Mouse (Mus musculus): ENCODE data around the gene Etl4. TPM values are rescaled to one million over a fixed set of nuclear protein-coding genes. Genes with fewer than 3 reads are reported as not detected.

Gene Etl4
- polyA plus RNA-seq, 1 experiment from 2014 or later, result 12.4 TPM

DNA sequence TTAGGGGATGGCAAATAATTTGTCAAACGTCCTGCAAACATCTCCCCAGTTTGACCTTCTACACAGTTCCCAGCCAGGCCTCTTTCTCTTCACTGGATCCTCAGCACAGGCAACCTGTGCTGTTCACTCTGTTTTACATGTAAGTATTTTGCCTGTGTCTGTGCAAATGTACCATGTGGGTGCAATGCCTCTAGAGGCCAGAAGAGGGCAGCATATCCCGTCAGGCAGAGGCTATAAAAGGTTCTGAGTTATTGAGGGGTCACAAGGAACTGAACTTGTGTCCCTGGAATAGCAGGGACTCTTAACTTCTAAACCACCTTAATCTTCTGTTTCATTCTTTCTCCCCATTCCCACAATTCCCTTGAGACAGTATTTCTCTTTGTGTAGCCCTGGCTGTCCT, 582.5 kb downstream of the Etl4 start:
- H3K4me2 ChIP-seq (replicated peaks; ENCODE audit: low read depth), result no peak overlapping the region
- H3K9ac ChIP-seq (ENCODE audit: low read length), result no peak overlapping the region
- WGBS, result 49% methylated on average over 2 of the region's 2 CpGs
- TF ChIP-seq EP300 (optimal IDR thresholded peaks at IDR 0.05), result no peak
- TF ChIP-seq CTCF (IDR thresholded peaks at IDR 0.05; ENCODE audit: low read depth), result peak; percentile 59
- no peaks in the 10 kb centered on the region for H3K27me3 ChIP-seq (ENCODE audit: control insufficient read depth, insufficient read depth, low read length)
- DNase-seq (ENCODE audit: low spot score) (no peak), ATAC-seq (ENCODE audit: low FRiP score, low TSS enrichment) (no peak)
- no peaks in the 10 kb centered on the region for H3K4me1 ChIP-seq (replicated peaks; ENCODE audit: control insufficient read depth, insufficient read depth)
- no peaks in the 10 kb centered on the region for H3K36me3 ChIP-seq (ENCODE audit: control insufficient read depth, insufficient read depth, low read length)
- H3K27ac ChIP-seq (replicated peaks), result no peak overlapping the region
- no peaks in the 10 kb centered on the region for H3K9me3 ChIP-seq (ENCODE audit: control insufficient read depth, low read length)
- H3K4me3 ChIP-seq (ENCODE audit: low read depth, low read length), result no peak overlapping the region

- Histone ChIP-seq H3K36me3 (ENCODE audit: control insufficient read depth, insufficient read depth, low read length) (no peaks in the 10 kb centered on the region), H3K4me1 (replicated peaks; ENCODE audit: control insufficient read depth, insufficient read depth) (no peaks in the 10 kb centered on the region), H3K9ac (ENCODE audit: low read length) (no peak overlapping the region), H3K4me3 (ENCODE audit: low read depth, low read length) (no peak overlapping the region), H3K4me2 (replicated peaks; ENCODE audit: low read depth) (no peak overlapping the region), H3K9me3 (ENCODE audit: control insufficient read depth, low read length) (no peaks in the 10 kb centered on the region), H3K27me3 (ENCODE audit: control insufficient read depth, insufficient read depth, low read length) (no peaks in the 10 kb centered on the region), H3K27ac (replicated peaks) (no peak overlapping the region)
- TF ChIP-seq CTCF (IDR thresholded peaks at IDR 0.05; ENCODE audit: low read depth) (no peak), EP300 (optimal IDR thresholded peaks at IDR 0.05) (no peak)
- WGBS, result 77% methylated on average over 2 of the region's 2 CpGs
- no peak for ATAC-seq (ENCODE audit: low FRiP score, low TSS enrichment)
- DNase-seq (ENCODE audit: low spot score), result no peak
Measured at GRCm38 (mm10) chr2:20493806-20494205, 584.2 kb downstream of the Etl4 start.

- no peak overlapping the region for H3K4me3 ChIP-seq (ENCODE audit: low read depth, low read length)
- peak; percentile 68 for DNase-seq (ENCODE audit: low spot score)
Measured at GRCm38 (mm10) chr2:20494666-20495065, 585.1 kb downstream of the Etl4 start.

GRCm38 (mm10) chr2:20496219-20496800, 586.7 kb downstream of the Etl4 start:
- Histone ChIP-seq H3K9ac (ENCODE audit: low read length) (no peak overlapping the region), H3K36me3 (ENCODE audit: control insufficient read depth, insufficient read depth, low read length) (no peaks in the 10 kb centered on the region), H3K27me3 (ENCODE audit: control insufficient read depth, insufficient read depth, low read length) (no peaks in the 10 kb centered on the region), H3K9me3 (ENCODE audit: control insufficient read depth, low read length) (no peaks in the 10 kb centered on the region), H3K4me3 (ENCODE audit: low read depth, low read length) (no peak overlapping the region), H3K4me1 (replicated peaks; ENCODE audit: control insufficient read depth, insufficient read depth) (no peaks in the 10 kb centered on the region), H3K27ac (replicated peaks) (no peak overlapping the region), H3K4me2 (replicated peaks; ENCODE audit: low read depth) (no peak overlapping the region)
- ATAC-seq (ENCODE audit: low FRiP score, low TSS enrichment) (no peak), DNase-seq (ENCODE audit: low spot score) (no peak)
- TF ChIP-seq EP300 (optimal IDR thresholded peaks at IDR 0.05), result no peak
- TF ChIP-seq CTCF (IDR thresholded peaks at IDR 0.05; ENCODE audit: low read depth), result no peak
- WGBS, result 60% methylated on average over 8 of the region's 8 CpGs

More at GRCm38 (mm10) chr2:20494666-20495065, 585.1 kb downstream of the Etl4 start:
- H3K4me1 ChIP-seq (replicated peaks; ENCODE audit: control insufficient read depth, insufficient read depth), result no peaks in the 10 kb centered on the region
- H3K4me2 ChIP-seq (replicated peaks; ENCODE audit: low read depth), result no peak overlapping the region
- no peak for ATAC-seq (ENCODE audit: low FRiP score, low TSS enrichment)
- H3K36me3 ChIP-seq (ENCODE audit: control insufficient read depth, insufficient read depth, low read length), result no peaks in the 10 kb centered on the region
- no peak for TF ChIP-seq EP300 (optimal IDR thresholded peaks at IDR 0.05)
- peak; percentile 91 for TF ChIP-seq CTCF (IDR thresholded peaks at IDR 0.05; ENCODE audit: low read depth)
- H3K27me3 ChIP-seq (ENCODE audit: control insufficient read depth, insufficient read depth, low read length), result no peaks in the 10 kb centered on the region
- 27% methylated on average over 3 of the region's 3 CpGs for WGBS
- no peak overlapping the region for H3K27ac ChIP-seq (replicated peaks)
- no peak overlapping the region for H3K9ac ChIP-seq (ENCODE audit: low read length)
- H3K9me3 ChIP-seq (ENCODE audit: control insufficient read depth, low read length), result no peaks in the 10 kb centered on the region

DNA sequence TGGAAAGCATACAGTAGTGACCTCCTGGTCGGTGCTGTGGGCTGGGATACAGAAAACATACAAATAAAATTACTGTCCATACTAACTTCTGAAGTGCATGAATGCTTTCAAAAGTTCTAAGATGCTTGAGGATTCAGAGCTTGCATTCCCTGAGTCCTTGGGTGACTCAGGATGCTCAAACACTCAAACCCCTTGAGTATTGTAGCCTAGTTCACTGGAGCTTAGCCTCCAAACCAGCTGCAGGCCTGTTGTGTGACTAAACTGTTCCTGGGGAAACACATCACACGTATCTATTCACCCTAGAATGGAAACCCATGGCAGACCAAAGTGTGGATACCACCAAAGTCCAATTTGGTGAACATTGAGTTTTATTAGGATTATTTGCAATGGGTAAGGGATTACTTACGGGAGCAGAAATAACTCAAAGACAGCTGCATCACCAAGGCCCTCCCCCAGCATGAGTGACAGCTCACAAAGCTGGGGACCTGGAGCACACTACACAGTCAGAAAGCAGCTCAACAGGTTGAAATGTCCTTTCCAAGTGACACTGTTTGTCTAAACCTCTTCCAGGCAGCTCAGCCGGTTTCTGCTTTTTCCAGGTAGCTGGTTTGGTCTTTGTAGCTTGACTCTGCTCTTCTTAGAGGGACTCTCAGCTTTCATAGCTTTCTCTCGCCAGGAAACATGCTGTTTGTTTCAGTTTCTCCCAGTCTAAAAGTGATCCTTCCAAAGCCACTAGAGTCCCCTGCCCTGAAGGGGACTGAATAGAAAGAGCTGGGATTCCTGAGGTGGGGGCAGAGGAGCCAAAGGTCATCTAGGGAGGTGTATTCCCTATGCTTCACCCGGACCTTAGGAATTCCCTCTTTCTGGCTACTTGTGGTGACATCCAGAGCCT, 598.5 kb downstream of the Etl4 start:
- H3K27me3 ChIP-seq (ENCODE audit: control insufficient read depth, insufficient read depth, low read length), result no peaks in the 10 kb centered on the region
- H3K9ac ChIP-seq (ENCODE audit: low read length), result no peak overlapping the region
- H3K4me3 ChIP-seq (ENCODE audit: low read depth, low read length), result no peak overlapping the region
- H3K4me1 ChIP-seq (replicated peaks; ENCODE audit: control insufficient read depth, insufficient read depth), result no peaks in the 10 kb centered on the region
- no peak overlapping the region for H3K4me2 ChIP-seq (replicated peaks; ENCODE audit: low read depth)
- TF ChIP-seq EP300 (optimal IDR thresholded peaks at IDR 0.05) (no peak), CTCF (IDR thresholded peaks at IDR 0.05; ENCODE audit: low read depth) (no peak)
- H3K27ac ChIP-seq (replicated peaks), result no peak overlapping the region
- no peaks in the 10 kb centered on the region for H3K36me3 ChIP-seq (ENCODE audit: control insufficient read depth, insufficient read depth, low read length)
- 53% methylated on average over 6 of the region's 6 CpGs for WGBS
- peak; percentile 27 for DNase-seq (ENCODE audit: low spot score)
- 0 out of 2 replicates have a peak, but pooled peaks have one; percentile 54 for ATAC-seq (ENCODE audit: low FRiP score, low TSS enrichment)
- H3K9me3 ChIP-seq (ENCODE audit: control insufficient read depth, low read length), result no peaks in the 10 kb centered on the region

DNA sequence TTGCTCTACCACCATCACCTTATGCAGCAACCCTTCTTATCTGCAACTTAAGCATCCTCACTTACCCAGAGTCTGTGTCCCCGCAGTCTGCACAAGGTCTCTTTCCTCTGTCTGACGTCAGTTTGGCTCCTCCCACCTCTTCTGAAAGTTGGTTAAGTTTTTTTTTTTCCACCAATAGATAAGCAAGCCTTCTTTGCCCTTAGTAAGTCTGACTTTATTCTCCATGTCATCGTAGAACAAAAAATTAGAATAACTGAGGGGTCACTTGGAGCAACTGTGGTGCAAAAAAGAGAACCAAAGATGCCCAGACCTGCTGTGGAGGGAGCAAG, 599.1 kb downstream of the Etl4 start:
- WGBS, result 57% methylated on average over 3 of the region's 3 CpGs
- TF ChIP-seq CTCF (IDR thresholded peaks at IDR 0.05; ENCODE audit: low read depth) (no peak), EP300 (optimal IDR thresholded peaks at IDR 0.05) (no peak)
- no peaks in the 10 kb centered on the region for H3K4me1 ChIP-seq (replicated peaks; ENCODE audit: control insufficient read depth, insufficient read depth)
- H3K4me2 ChIP-seq (replicated peaks; ENCODE audit: low read depth), result no peak overlapping the region
- H3K27ac ChIP-seq (replicated peaks), result no peak overlapping the region
- H3K27me3 ChIP-seq (ENCODE audit: control insufficient read depth, insufficient read depth, low read length), result no peaks in the 10 kb centered on the region
- H3K36me3 ChIP-seq (ENCODE audit: control insufficient read depth, insufficient read depth, low read length), result no peaks in the 10 kb centered on the region
- ATAC-seq (ENCODE audit: low FRiP score, low TSS enrichment) (no peak), DNase-seq (ENCODE audit: low spot score) (no peak)
- H3K9ac ChIP-seq (ENCODE audit: low read length), result no peak overlapping the region
- no peaks in the 10 kb centered on the region for H3K9me3 ChIP-seq (ENCODE audit: control insufficient read depth, low read length)
- no peak overlapping the region for H3K4me3 ChIP-seq (ENCODE audit: low read depth, low read length)
